Mouse (Mus musculus) lung, embryonic 14.5 days (tissue): ENCODE results near the gene Myof. TPM values are rescaled to one million over a fixed set of nuclear protein-coding genes. Genes with fewer than 3 reads are reported as not detected.

ENCODE experiments used
- ATAC-seq: fragments of 200-750 bp; cut with Nextera tagmentation; 2 replicates; pipeline ENCODE4 v1.8.0; 2017; ENCODE audit warnings: mild to moderate bottlenecking, moderate TSS enrichment, moderate library complexity; ENCODE audit not compliant: insufficient read depth
- DNase-seq: peaks from one replicate; pipeline ENCODE4 v3.0.0-alpha.2; 2015
- H3K27ac ChIP-seq: fragments of 300-500 bp; sonication (generic); 2 replicates; pipeline ENCODE4 v1.5.1; 2014; ENCODE audit warnings: low read depth, mild to moderate bottlenecking, moderate library complexity
- H3K27me3 ChIP-seq: fragments of 300-500 bp; sonication (generic); 2 replicates; pipeline ENCODE4 v1.6.1; 2014; ENCODE audit warnings: low read length, control low read depth; ENCODE audit not compliant: insufficient read depth
- H3K36me3 ChIP-seq: fragments of 300-500 bp; sonication (generic); 2 replicates; pipeline ENCODE4 v1.6.1; 2014; ENCODE audit warnings: control low read depth; ENCODE audit not compliant: insufficient read depth
- H3K4me1 ChIP-seq: fragments of 300-500 bp; sonication (generic); 2 replicates; pipeline ENCODE4 v1.6.1; 2014; ENCODE audit warnings: antibody characterized with exemption, control low read depth; ENCODE audit not compliant: insufficient read depth
- H3K4me2 ChIP-seq: fragments of 300-500 bp; sonication (generic); 2 replicates; pipeline ENCODE4 v1.6.1; 2014; ENCODE audit warnings: mild to moderate bottlenecking
- H3K4me3 ChIP-seq: fragments of 300-500 bp; sonication (generic); 2 replicates; pipeline ENCODE4 v1.5.1; 2014; ENCODE audit warnings: low read depth, low read length
- H3K9ac ChIP-seq: fragments of 300-500 bp; sonication (generic); 2 replicates; pipeline ENCODE4 v1.6.1; 2014
- H3K9me3 ChIP-seq: fragments of 300-500 bp; sonication (generic); 2 replicates; pipeline ENCODE4 v1.6.1; 2016; ENCODE audit warnings: low read depth, low read length, control low read depth
- CTCF ChIP-seq: IDR thresholded peaks from 2 replicates; pipeline ENCODE4 v1.5.1; 2016; ENCODE audit warnings: antibody characterized with exemption, low read depth
- WGBS: fragments of 180-500 bp; shearing (Covaris S2); extraction: QIAGEN DNeasy Blood & Tissue Kit; methylation state at CpG from one replicate; pipeline ENCODE4 v1.1.7; 2014; 5-methylcytosine and 5-hydroxymethylcytosine counted together
- polyA plus RNA-seq: library from polyadenylated mRNA; unstranded; fragments of >200 nt; fragmentation: Nextera tagmentation; extraction: Ambion mirVana; gene quantifications from 2 replicates; pipeline ENCODE4 v1.2.1, GENCODE M21; 2014

Myof gene
- polyA plus RNA-seq, 1 experiment from 2014 or later: 41.0 TPM

DNA sequence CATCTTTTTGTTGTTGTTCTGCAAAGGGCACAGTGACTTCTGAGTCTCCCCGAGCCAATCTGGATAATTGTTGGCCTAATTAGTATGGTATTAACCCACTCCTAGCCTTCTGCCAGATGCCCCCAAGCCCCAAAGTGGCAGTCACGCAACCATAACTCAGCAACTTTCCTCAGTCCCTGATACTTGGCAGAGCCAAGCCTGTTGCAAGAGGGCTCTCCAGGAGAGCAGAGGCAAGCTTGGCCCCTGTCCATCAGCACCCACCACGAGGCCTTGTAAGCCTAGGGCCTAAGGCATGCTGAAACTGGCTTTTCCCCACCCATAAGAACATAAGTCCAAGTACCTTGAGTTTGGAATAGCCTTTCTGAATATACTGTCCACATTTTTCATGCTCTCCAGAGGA is 119.1 kb downstream of the Myof start:
- Histone ChIP-seq H3K4me2 (no peak overlapping the region), H3K27ac (no peak overlapping the region), H3K36me3 (peaks cover 19% of the 10 kb centered on the region; the same call in 1 of the 2 replicates), H3K4me3 (no peak overlapping the region), H3K9ac (no peak overlapping the region), H3K4me1 (no peaks in the 10 kb centered on the region), H3K9me3 (no peaks in the 10 kb centered on the region), H3K27me3 (no peaks in the 10 kb centered on the region)
- no peak for DNase-seq
- TF ChIP-seq CTCF: no peak
- no peak for ATAC-seq
- 57% methylated on average over 3 of the region's 3 CpGs for WGBS

- peaks cover 13% of the 10 kb centered on the region; the same call in 1 of the 2 replicates for H3K36me3 ChIP-seq
- no peaks in the 10 kb centered on the region for H3K27me3 ChIP-seq
- WGBS: 53% methylated on average over 5 of the region's 5 CpGs
- no peak overlapping the region for H3K4me3 ChIP-seq
- H3K9me3 ChIP-seq: no peaks in the 10 kb centered on the region
- ATAC-seq: no peak
- H3K4me1 ChIP-seq: no peaks in the 10 kb centered on the region
- no peak overlapping the region for H3K4me2 ChIP-seq
- H3K9ac ChIP-seq: no peak overlapping the region
- no peak for DNase-seq
- TF ChIP-seq CTCF: no peak
- H3K27ac ChIP-seq: no peak overlapping the region
Observed at GRCm38 (mm10) chr19:37921098-37921497, 122.3 kb downstream of the Myof start.

GRCm38 (mm10) chr19:37918515-37918932 is 124.9 kb downstream of the Myof start:
- Histone ChIP-seq H3K9ac (no peak overlapping the region), H3K9me3 (no peaks in the 10 kb centered on the region), H3K27me3 (no peaks in the 10 kb centered on the region), H3K27ac (peak overlapping the region; percentile 54; the same call in 1 of the 2 replicates), H3K36me3 (peaks cover 16% of the 10 kb centered on the region; the same call in 1 of the 2 replicates), H3K4me1 (no peaks in the 10 kb centered on the region), H3K4me3 (no peak overlapping the region), H3K4me2 (no peak overlapping the region)
- 39% methylated on average over 12 of the region's 12 CpGs for WGBS
- TF ChIP-seq CTCF: no peak
- DNase-seq (peak; percentile 63), ATAC-seq (peak; percentile 78; the same call in 1 of the 2 replicates)

DNA sequence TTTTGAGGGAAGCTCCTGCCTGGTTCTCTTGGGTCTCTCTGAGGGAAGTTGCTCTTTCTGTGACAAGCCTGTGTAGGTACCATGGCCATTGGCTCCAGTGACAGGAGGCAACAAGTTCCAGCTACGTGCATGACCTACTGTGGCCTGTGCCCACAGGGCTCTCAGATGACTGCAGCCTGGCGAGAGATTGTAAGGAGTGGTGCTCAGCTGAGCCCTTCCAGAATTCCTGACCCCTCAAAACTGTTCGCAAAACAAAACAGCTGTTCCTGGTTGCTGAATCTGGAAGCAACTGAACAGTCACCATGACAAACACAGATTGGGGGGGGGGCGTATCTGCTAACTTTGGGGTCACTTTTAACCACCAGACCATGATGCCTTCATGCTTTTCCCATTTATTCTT is 129.1 kb downstream of the Myof start:
- Histone ChIP-seq H3K4me3 (no peak overlapping the region), H3K27me3 (no peaks in the 10 kb centered on the region), H3K9ac (no peak overlapping the region), H3K9me3 (no peaks in the 10 kb centered on the region), H3K4me1 (no peaks in the 10 kb centered on the region), H3K4me2 (no peak overlapping the region), H3K27ac (no peak overlapping the region), H3K36me3 (0 out of 2 replicates have a peak, but pooled peaks cover 3% of the 10 kb centered on the region)
- ATAC-seq: no peak
- no peak for DNase-seq
- no peak for TF ChIP-seq CTCF
- 72% methylated on average over 4 of the region's 4 CpGs for WGBS

DNA sequence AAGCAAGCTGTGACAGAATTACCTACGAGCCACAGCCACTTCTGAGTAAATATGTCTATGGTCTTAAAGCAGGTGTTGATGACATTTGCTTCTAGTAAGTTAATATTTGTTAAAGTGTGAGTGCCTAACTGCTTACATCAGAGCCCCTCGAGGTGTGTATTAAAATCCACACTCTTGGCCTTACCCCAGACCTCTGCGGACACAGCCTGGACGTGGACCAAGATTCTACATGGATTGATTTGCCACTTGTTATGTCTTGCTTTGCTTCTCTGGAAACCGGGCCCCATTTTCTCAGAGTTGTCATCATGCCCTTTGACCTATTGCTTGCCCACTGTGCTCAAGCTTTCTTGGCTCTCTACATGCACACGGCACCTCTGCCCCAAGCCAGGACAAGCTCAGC is 130.9 kb downstream of the Myof start:
- Histone ChIP-seq H3K36me3 (0 out of 2 replicates have a peak, but pooled peaks cover 3% of the 10 kb centered on the region), H3K9ac (no peak overlapping the region), H3K4me1 (no peaks in the 10 kb centered on the region), H3K27me3 (no peaks in the 10 kb centered on the region), H3K9me3 (no peaks in the 10 kb centered on the region), H3K27ac (no peak overlapping the region), H3K4me2 (no peak overlapping the region), H3K4me3 (no peak overlapping the region)
- peak; percentile 5 for DNase-seq
- ATAC-seq: no peak
- 52% methylated on average over 6 of the region's 6 CpGs for WGBS
- no peak for TF ChIP-seq CTCF

- Histone ChIP-seq H3K27me3 (no peaks in the 10 kb centered on the region), H3K27ac (no peak overlapping the region), H3K9ac (no peak overlapping the region), H3K36me3 (peaks cover 17% of the 10 kb centered on the region; the same call in 1 of the 2 replicates), H3K4me1 (no peaks in the 10 kb centered on the region), H3K4me2 (no peak overlapping the region), H3K9me3 (no peaks in the 10 kb centered on the region), H3K4me3 (no peak overlapping the region)
- WGBS: 57% methylated on average over 5 of the region's 5 CpGs
- ATAC-seq: no peak
- no peak for TF ChIP-seq CTCF
- DNase-seq: no peak
Observed at GRCm38 (mm10) chr19:37909830-37910261, 133.5 kb downstream of the Myof start.

DNA sequence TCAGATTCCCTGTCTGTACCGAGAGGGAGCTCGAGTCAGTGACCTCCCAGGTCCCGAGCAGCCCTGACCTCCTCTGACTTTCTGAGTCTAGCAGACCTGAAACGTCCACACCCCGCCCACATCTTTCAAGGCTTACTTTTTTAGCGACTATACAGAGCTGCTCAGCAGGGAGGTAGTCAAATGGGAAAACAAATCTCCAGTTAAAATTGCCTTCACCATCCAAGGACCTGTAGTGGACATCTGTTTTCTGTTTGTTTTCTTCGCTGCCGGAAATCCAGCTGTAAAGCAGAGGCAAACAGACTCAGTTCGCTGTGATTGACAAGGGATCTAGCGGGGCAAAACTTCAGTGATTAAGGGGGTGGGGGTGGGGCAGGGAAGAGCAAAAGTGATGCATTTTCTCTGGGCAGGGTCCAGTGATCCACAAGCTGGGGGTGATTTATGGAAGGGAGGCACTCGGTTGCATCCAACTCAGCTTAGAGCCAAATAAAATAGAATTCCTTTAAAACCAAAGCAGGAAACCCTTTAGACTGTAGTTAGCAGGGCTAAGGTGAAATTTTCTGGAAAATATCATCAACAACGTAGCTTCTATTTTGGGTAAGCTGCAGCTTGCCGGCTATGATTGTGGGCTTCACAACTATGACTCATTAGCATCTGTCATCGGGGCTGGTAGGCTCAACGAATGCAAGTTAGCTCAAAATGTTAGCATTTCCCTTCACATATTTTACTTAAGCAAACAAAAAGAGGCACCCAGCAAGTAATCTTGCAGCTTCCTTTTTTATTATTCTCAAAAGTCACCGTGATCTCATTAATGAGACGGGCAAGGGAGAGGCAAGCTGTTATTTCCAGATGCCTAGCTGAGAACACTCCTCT is 135.7 kb downstream of the Myof start:
- no peaks in the 10 kb centered on the region for H3K4me1 ChIP-seq
- no peaks in the 10 kb centered on the region for H3K9me3 ChIP-seq
- DNase-seq (no peak), ATAC-seq (no peak)
- H3K27ac ChIP-seq: no peak overlapping the region
- no peak overlapping the region for H3K4me3 ChIP-seq
- no peak overlapping the region for H3K4me2 ChIP-seq
- no peaks in the 10 kb centered on the region for H3K27me3 ChIP-seq
- peaks cover 20% of the 10 kb centered on the region; the same call in 1 of the 2 replicates for H3K36me3 ChIP-seq
- 24% methylated on average over 17 of the region's 17 CpGs for WGBS
- no peak for TF ChIP-seq CTCF
- H3K9ac ChIP-seq: no peak overlapping the region
